Mouse (Mus musculus): ENCODE measurements around the gene Fhad1. TPM values are rescaled to one million over a fixed set of nuclear protein-coding genes. Genes with fewer than 3 reads are reported as not detected.

Fhad1 gene
- polyA plus RNA-seq, 1 experiment from 2014 or later, result 5.4 TPM

- Histone ChIP-seq H3K9me3 (ENCODE audit: control insufficient read depth, low read length) (no peaks in the 10 kb centered on the region), H3K36me3 (replicated peaks; ENCODE audit: control insufficient read depth, insufficient read depth) (no peaks in the 10 kb centered on the region), H3K4me1 (replicated peaks; ENCODE audit: control insufficient read depth, insufficient read depth, low read length) (peaks cover 62% of the 10 kb centered on the region), H3K4me2 (replicated peaks) (no peak overlapping the region), H3K9ac (no peak overlapping the region), H3K27ac (no peak overlapping the region), H3K4me3 (replicated peaks; ENCODE audit: low read length) (no peak overlapping the region), H3K27me3 (ENCODE audit: control insufficient read depth, insufficient read depth, low read length) (no peaks in the 10 kb centered on the region)
- 84% methylated on average over 5 of the region's 5 CpGs for WGBS
- DNase-seq (ENCODE audit: low spot score), result no peak
- ATAC-seq (ENCODE audit: low FRiP score), result no peak
Measured at GRCm38 (mm10) chr4:141869436-141870215, 145.3 kb downstream of the Fhad1 start.

- H3K27ac ChIP-seq, result peak overlapping the region; percentile 77
- 67% methylated on average over 10 of the region's 10 CpGs for WGBS
- no peak for ATAC-seq (ENCODE audit: low FRiP score)
- H3K4me1 ChIP-seq (replicated peaks; ENCODE audit: control insufficient read depth, insufficient read depth, low read length), result peaks cover 52% of the 10 kb centered on the region
- no peak overlapping the region for H3K4me3 ChIP-seq (replicated peaks; ENCODE audit: low read length)
- H3K36me3 ChIP-seq (replicated peaks; ENCODE audit: control insufficient read depth, insufficient read depth), result no peaks in the 10 kb centered on the region
- DNase-seq (ENCODE audit: low spot score), result no peak
- H3K4me2 ChIP-seq (replicated peaks), result no peak overlapping the region
- no peaks in the 10 kb centered on the region for H3K9me3 ChIP-seq (ENCODE audit: control insufficient read depth, low read length)
- H3K9ac ChIP-seq, result no peak overlapping the region
- H3K27me3 ChIP-seq (ENCODE audit: control insufficient read depth, insufficient read depth, low read length), result no peaks in the 10 kb centered on the region
Measured at GRCm38 (mm10) chr4:141868051-141868450, 146.8 kb downstream of the Fhad1 start.

- H3K4me1 ChIP-seq (replicated peaks; ENCODE audit: control insufficient read depth, insufficient read depth, low read length), result peaks cover 47% of the 10 kb centered on the region
- peak overlapping the region; percentile 77 for H3K27ac ChIP-seq
- H3K9me3 ChIP-seq (ENCODE audit: control insufficient read depth, low read length), result no peaks in the 10 kb centered on the region
- H3K4me3 ChIP-seq (replicated peaks; ENCODE audit: low read length), result no peak overlapping the region
- ATAC-seq (ENCODE audit: low FRiP score), result peak; percentile 66
- no peaks in the 10 kb centered on the region for H3K36me3 ChIP-seq (replicated peaks; ENCODE audit: control insufficient read depth, insufficient read depth)
- peak; percentile 74 for DNase-seq (ENCODE audit: low spot score)
- 15% methylated on average over 4 of the region's 4 CpGs for WGBS
- H3K9ac ChIP-seq, result 0 out of 2 replicates have a peak overlapping the region, but pooled peaks have one; percentile 2
- H3K27me3 ChIP-seq (ENCODE audit: control insufficient read depth, insufficient read depth, low read length), result no peaks in the 10 kb centered on the region
- 0 out of 2 replicates have a peak overlapping the region, but pooled peaks have one; percentile 0 for H3K4me2 ChIP-seq (replicated peaks)
Measured at GRCm38 (mm10) chr4:141867498-141867897, 147.4 kb downstream of the Fhad1 start.

- H3K4me3 ChIP-seq (replicated peaks; ENCODE audit: low read length), result no peak overlapping the region
- peaks cover 3% of the 10 kb centered on the region; the same call in 1 of the 2 replicates for H3K36me3 ChIP-seq (replicated peaks; ENCODE audit: control insufficient read depth, insufficient read depth)
- peak; percentile 38; the same call in 1 of the 2 replicates for ATAC-seq (ENCODE audit: low FRiP score)
- 0 out of 2 replicates have a peak overlapping the region, but pooled peaks have one; percentile 2 for H3K9ac ChIP-seq
- no peaks in the 10 kb centered on the region for H3K9me3 ChIP-seq (ENCODE audit: control insufficient read depth, low read length)
- no peaks in the 10 kb centered on the region for H3K27me3 ChIP-seq (ENCODE audit: control insufficient read depth, insufficient read depth, low read length)
- H3K4me2 ChIP-seq (replicated peaks), result 0 out of 2 replicates have a peak overlapping the region, but pooled peaks have one; percentile 0
- peaks cover 43% of the 10 kb centered on the region for H3K4me1 ChIP-seq (replicated peaks; ENCODE audit: control insufficient read depth, insufficient read depth, low read length)
- H3K27ac ChIP-seq, result peak overlapping the region; percentile 77
- no peak for DNase-seq (ENCODE audit: low spot score)
- WGBS, result 13% methylated on average over 10 of the region's 10 CpGs
Measured at GRCm38 (mm10) chr4:141866933-141867490, 147.9 kb downstream of the Fhad1 start.

- ATAC-seq (ENCODE audit: low FRiP score) (no peak), DNase-seq (ENCODE audit: low spot score) (no peak)
- Histone ChIP-seq H3K27ac (no peak overlapping the region), H3K4me3 (replicated peaks; ENCODE audit: low read length) (no peak overlapping the region), H3K4me1 (replicated peaks; ENCODE audit: control insufficient read depth, insufficient read depth, low read length) (peaks cover 35% of the 10 kb centered on the region), H3K4me2 (replicated peaks) (no peak overlapping the region), H3K27me3 (ENCODE audit: control insufficient read depth, insufficient read depth, low read length) (no peaks in the 10 kb centered on the region), H3K36me3 (replicated peaks; ENCODE audit: control insufficient read depth, insufficient read depth) (peaks cover 13% of the 10 kb centered on the region), H3K9ac (no peak overlapping the region), H3K9me3 (ENCODE audit: control insufficient read depth, low read length) (no peaks in the 10 kb centered on the region)
- WGBS, result 77% methylated on average over 5 of the region's 5 CpGs
Measured at GRCm38 (mm10) chr4:141865600-141865999, 149.3 kb downstream of the Fhad1 start.

- no peaks in the 10 kb centered on the region for H3K27me3 ChIP-seq (ENCODE audit: control insufficient read depth, insufficient read depth, low read length)
- 92% methylated on average over 5 of the region's 5 CpGs for WGBS
Measured at GRCm38 (mm10) chr4:141865006-141865405, 149.9 kb downstream of the Fhad1 start.

GRCm38 (mm10) chr4:141864506-141864905, 150.4 kb downstream of the Fhad1 start:
- Histone ChIP-seq H3K9me3 (ENCODE audit: control insufficient read depth, low read length) (no peaks in the 10 kb centered on the region), H3K36me3 (replicated peaks; ENCODE audit: control insufficient read depth, insufficient read depth) (peaks cover 24% of the 10 kb centered on the region), H3K4me3 (replicated peaks; ENCODE audit: low read length) (no peak overlapping the region), H3K4me2 (replicated peaks) (no peak overlapping the region), H3K27ac (no peak overlapping the region), H3K9ac (no peak overlapping the region), H3K4me1 (replicated peaks; ENCODE audit: control insufficient read depth, insufficient read depth, low read length) (peaks cover 24% of the 10 kb centered on the region), H3K27me3 (ENCODE audit: control insufficient read depth, insufficient read depth, low read length) (no peaks in the 10 kb centered on the region)
- WGBS, result 97% methylated on average over 8 of the region's 8 CpGs
- DNase-seq (ENCODE audit: low spot score), result no peak
- ATAC-seq (ENCODE audit: low FRiP score), result no peak

More at GRCm38 (mm10) chr4:141865006-141865405, 149.9 kb downstream of the Fhad1 start:
- Histone ChIP-seq H3K4me1 (replicated peaks; ENCODE audit: control insufficient read depth, insufficient read depth, low read length) (peaks cover 29% of the 10 kb centered on the region), H3K4me3 (replicated peaks; ENCODE audit: low read length) (no peak overlapping the region), H3K9me3 (ENCODE audit: control insufficient read depth, low read length) (no peaks in the 10 kb centered on the region), H3K9ac (no peak overlapping the region), H3K4me2 (replicated peaks) (no peak overlapping the region), H3K27ac (no peak overlapping the region), H3K36me3 (replicated peaks; ENCODE audit: control insufficient read depth, insufficient read depth) (peaks cover 19% of the 10 kb centered on the region)
- DNase-seq (ENCODE audit: low spot score) (no peak), ATAC-seq (ENCODE audit: low FRiP score) (no peak)

- Histone ChIP-seq H3K9me3 (ENCODE audit: control insufficient read depth, low read length) (no peaks in the 10 kb centered on the region), H3K9ac (no peak overlapping the region; the same call in 1 of the 2 replicates), H3K4me3 (replicated peaks; ENCODE audit: low read length) (no peak overlapping the region), H3K27me3 (ENCODE audit: control insufficient read depth, insufficient read depth, low read length) (no peaks in the 10 kb centered on the region), H3K4me2 (replicated peaks) (no peak overlapping the region), H3K27ac (no peak overlapping the region), H3K4me1 (replicated peaks; ENCODE audit: control insufficient read depth, insufficient read depth, low read length) (peaks cover 24% of the 10 kb centered on the region), H3K36me3 (replicated peaks; ENCODE audit: control insufficient read depth, insufficient read depth) (peaks cover 31% of the 10 kb centered on the region)
- ATAC-seq (ENCODE audit: low FRiP score), result no peak
- 91% methylated on average over 7 of the region's 7 CpGs for WGBS
- no peak for DNase-seq (ENCODE audit: low spot score)
Measured at GRCm38 (mm10) chr4:141863726-141864280, 151.1 kb downstream of the Fhad1 start.

GRCm38 (mm10) chr4:141862867-141863266, 152.0 kb downstream of the Fhad1 start:
- Histone ChIP-seq H3K4me1 (replicated peaks; ENCODE audit: control insufficient read depth, insufficient read depth, low read length) (peaks cover 17% of the 10 kb centered on the region), H3K9ac (no peak overlapping the region), H3K9me3 (ENCODE audit: control insufficient read depth, low read length) (no peaks in the 10 kb centered on the region), H3K4me3 (replicated peaks; ENCODE audit: low read length) (no peak overlapping the region), H3K4me2 (replicated peaks) (no peak overlapping the region), H3K27me3 (ENCODE audit: control insufficient read depth, insufficient read depth, low read length) (no peaks in the 10 kb centered on the region), H3K27ac (no peak overlapping the region), H3K36me3 (replicated peaks; ENCODE audit: control insufficient read depth, insufficient read depth) (peaks cover 33% of the 10 kb centered on the region)
- DNase-seq (ENCODE audit: low spot score) (no peak), ATAC-seq (ENCODE audit: low FRiP score) (no peak)
- 82% methylated on average over 5 of the region's 5 CpGs for WGBS
